Mouse (Mus musculus): Measurements from ENCODE around the gene Grin3b.

The Grin3b gene

GRCm38 (mm10) chr10:80016931-80017330 lies 46.4 kb downstream of the Grin3b start:
- DNase-seq (ENCODE audit: low read depth): peak; percentile 84

- peak; percentile 97 for DNase-seq (ENCODE audit: low read depth)
Measured at GRCm38 (mm10) chr10:80017361-80017760, 46.8 kb downstream of the Grin3b start.

GRCm38 (mm10) chr10:80017771-80018170 lies 47.3 kb downstream of the Grin3b start:
- peak; percentile 74 for DNase-seq (ENCODE audit: low read depth)

GRCm38 (mm10) chr10:80018739-80019297 lies 48.3 kb downstream of the Grin3b start:
- DNase-seq (ENCODE audit: low read depth): peak; percentile 85

- DNase-seq (ENCODE audit: low read depth): peak; percentile 35
Measured at GRCm38 (mm10) chr10:80019471-80020131, 49.1 kb downstream of the Grin3b start.

- DNase-seq (ENCODE audit: low read depth): peak; percentile 51
Measured at GRCm38 (mm10) chr10:80020191-80020590, 49.7 kb downstream of the Grin3b start.

- peak; percentile 55 for DNase-seq (ENCODE audit: low read depth)
Measured at GRCm38 (mm10) chr10:80020603-80021319, 50.2 kb downstream of the Grin3b start.

GRCm38 (mm10) chr10:80021320-80021641 lies 50.8 kb downstream of the Grin3b start:
- peak; percentile 35 for DNase-seq (ENCODE audit: low read depth)

- peak; percentile 74 for DNase-seq (ENCODE audit: low read depth)
Measured at GRCm38 (mm10) chr10:80022164-80022563, 51.6 kb downstream of the Grin3b start.

- DNase-seq (ENCODE audit: low read depth): peak; percentile 56
Measured at GRCm38 (mm10) chr10:80022806-80023205, 52.3 kb downstream of the Grin3b start.

GRCm38 (mm10) chr10:80023758-80024157 lies 53.2 kb downstream of the Grin3b start:
- DNase-seq (ENCODE audit: low read depth): no peak

GRCm38 (mm10) chr10:80024229-80025043 lies 53.9 kb downstream of the Grin3b start:
- peak; percentile 92 for DNase-seq (ENCODE audit: low read depth)

GRCm38 (mm10) chr10:80025044-80025347 lies 54.5 kb downstream of the Grin3b start:
- peak; percentile 58 for DNase-seq (ENCODE audit: low read depth)

GRCm38 (mm10) chr10:80025463-80025862 lies 54.9 kb downstream of the Grin3b start:
- no peak for DNase-seq (ENCODE audit: low read depth)

GRCm38 (mm10) chr10:80025889-80026288 lies 55.4 kb downstream of the Grin3b start:
- DNase-seq (ENCODE audit: low read depth): peak; percentile 75

Data from induced T-regulatory cell, adult 2 months (primary cell).